Mouse (Mus musculus) liver, postnatal 0 days (tissue): Measurements from ENCODE around the gene Rec8. TPM values are rescaled to one million over a fixed set of nuclear protein-coding genes. Genes with fewer than 3 reads are reported as not detected.

Experiments used
- ATAC-seq: fragments of 200-750 bp; cut with Nextera tagmentation; 2 replicates; pipeline ENCODE4 v1.8.0; 2017; ENCODE audit warnings: mild to moderate bottlenecking, moderate library complexity
- DNase-seq: peaks from one replicate; pipeline ENCODE4 v3.0.0-alpha.2; 2016
- H3K27ac ChIP-seq: fragments of 300-500 bp; sonication (generic); 2 replicates; pipeline ENCODE4 v1.5.1; 2014; ENCODE audit warnings: antibody characterized with exemption, moderate library complexity, mild to moderate bottlenecking, low read depth
- H3K27me3 ChIP-seq: fragments of 300-500 bp; sonication (generic); 2 replicates; pipeline ENCODE4 v1.6.1; 2014; ENCODE audit warnings: low read length, control low read depth, mixed read lengths; ENCODE audit not compliant: insufficient read depth
- H3K36me3 ChIP-seq: fragments of 300-500 bp; sonication (generic); replicated peaks from 2 replicates; pipeline ENCODE4 v1.6.1; 2014; ENCODE audit warnings: mild to moderate bottlenecking, control low read depth, low read length, moderate library complexity, mixed read lengths; ENCODE audit not compliant: insufficient read depth
- H3K4me1 ChIP-seq: fragments of 300-500 bp; sonication (generic); 2 replicates; pipeline ENCODE4 v1.6.1; 2014; ENCODE audit warnings: antibody characterized with exemption, mild to moderate bottlenecking, control low read depth; ENCODE audit not compliant: insufficient read depth
- H3K4me2 ChIP-seq: fragments of 300-500 bp; sonication (generic); 2 replicates; pipeline ENCODE4 v1.6.1; 2014; ENCODE audit warnings: low read depth, mild to moderate bottlenecking, low read length, moderate library complexity, mixed read lengths
- H3K4me3 ChIP-seq: fragments of 300-500 bp; sonication (generic); 2 replicates; pipeline ENCODE4 v1.5.1; 2014; ENCODE audit warnings: low read depth, low read length
- H3K9ac ChIP-seq: fragments of 300-500 bp; sonication (generic); replicated peaks from 2 replicates; pipeline ENCODE4 v1.6.1; 2014; ENCODE audit warnings: mild to moderate bottlenecking, moderate library complexity
- H3K9me3 ChIP-seq: fragments of 300-500 bp; sonication (generic); 2 replicates; pipeline ENCODE4 v1.6.1; 2016; ENCODE audit warnings: mild to moderate bottlenecking, control low read depth, low read length, mixed read lengths
- CTCF ChIP-seq: sonication (generic); IDR thresholded peaks from 2 replicates; pipeline ENCODE4 v1.5.1; 2016; ENCODE audit warnings: antibody characterized with exemption, low read depth
- EP300 ChIP-seq: IDR thresholded peaks from 2 replicates; pipeline ENCODE4 v1.6.1; 2016; ENCODE audit warnings: antibody characterized with exemption, low read depth, mild to moderate bottlenecking
- WGBS: fragments of 180-500 bp; shearing (Covaris S2); extraction: QIAGEN DNeasy Blood & Tissue Kit; methylation state at CpG from one replicate; pipeline ENCODE4 v1.1.7; 2014; ENCODE audit not compliant: insufficient replicate concordance; 5-methylcytosine and 5-hydroxymethylcytosine counted together
- polyA plus RNA-seq: library from polyadenylated mRNA; unstranded; fragments of >200 nt; fragmentation: Nextera tagmentation; extraction: Ambion mirVana; gene quantifications from 2 replicates; pipeline ENCODE4 v1.2.1, GENCODE M21; 2015

The Rec8 gene
- polyA plus RNA-seq, 1 experiment from 2014 or later = 1.5 TPM

- no peak for ATAC-seq
- TF ChIP-seq EP300 (no peak), CTCF (no peak)
- peaks cover 28% of the 10 kb centered on the region for H3K4me1 ChIP-seq
- peak overlapping the region; percentile 85 for H3K9ac ChIP-seq
- H3K27me3 ChIP-seq = no peaks in the 10 kb centered on the region
- no peak for DNase-seq
- no peaks in the 10 kb centered on the region for H3K9me3 ChIP-seq
- 30% methylated on average over 5 of the region's 5 CpGs for WGBS
- H3K27ac ChIP-seq = peak overlapping the region; percentile 94
- H3K36me3 ChIP-seq = peaks cover 34% of the 10 kb centered on the region
- H3K4me2 ChIP-seq = peak overlapping the region; percentile 97
- H3K4me3 ChIP-seq = peak overlapping the region; percentile 81
Observed at GRCm38 (mm10) chr14:55584303-55584701, 33.5 kb upstream of the Rec8 start.

DNA sequence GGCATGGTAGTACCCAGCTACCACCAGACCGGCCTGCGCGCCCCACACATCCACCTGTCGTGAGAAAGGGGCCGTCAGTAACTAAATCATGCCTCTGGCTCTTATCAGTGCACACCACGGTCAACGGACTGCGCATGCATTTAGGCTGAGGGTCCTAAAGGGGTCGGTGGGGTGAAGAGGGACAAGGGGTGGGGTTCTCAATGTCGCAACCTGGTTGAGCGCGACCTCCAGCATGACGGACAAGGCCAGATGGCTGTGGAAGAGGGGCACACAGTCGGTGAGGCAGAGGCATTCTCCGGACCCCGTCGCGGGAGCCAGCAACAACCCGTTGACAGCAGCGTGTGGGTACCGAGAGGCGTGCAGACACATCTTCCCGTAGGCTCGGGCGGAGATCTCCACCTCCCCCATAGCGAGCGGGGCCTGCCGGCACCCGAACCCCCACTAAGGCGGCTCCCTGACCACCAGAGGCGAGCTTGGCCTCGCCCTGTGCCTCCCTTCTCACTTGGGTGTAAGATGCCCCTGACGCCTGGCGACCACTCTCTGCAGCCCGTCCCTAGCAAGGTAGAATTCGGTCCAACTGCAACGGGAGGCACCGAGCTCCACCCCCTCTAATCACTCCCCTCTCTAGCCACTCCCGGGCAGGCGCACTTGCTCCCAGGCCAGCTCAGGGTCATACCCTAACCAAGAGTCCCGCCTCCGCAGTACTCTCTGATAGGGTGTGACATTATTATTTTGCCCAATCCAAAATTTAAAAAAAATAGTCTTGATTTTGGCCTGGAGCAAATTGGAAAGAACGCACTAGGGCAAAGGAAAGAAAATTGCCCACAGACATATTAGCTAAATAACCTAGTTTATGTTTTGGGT, 32.9 kb upstream of the Rec8 start, which contains the start of gene Emc9:
TSS of gene Emc9 (minus strand) at position 601 of the 864 bp plus-strand sequence.
- Histone ChIP-seq H3K36me3 (peaks cover 29% of the 10 kb centered on the region), H3K4me3 (peak within 1 kb of the TSS; percentile 81), H3K27ac (peak within 1 kb of the TSS; percentile 94), H3K27me3 (no peaks in the 10 kb centered on the region), H3K4me1 (peaks cover 29% of the 10 kb centered on the region), H3K4me2 (peak within 1 kb of the TSS; percentile 97), H3K9ac (peak within 1 kb of the TSS; percentile 85), H3K9me3 (no peaks in the 10 kb centered on the region)
- peak; percentile 95 for ATAC-seq
- TF ChIP-seq EP300 (no peak), CTCF (no peak)
- DNase-seq = peak; percentile 87
- WGBS = 2% methylated on average over 43 of the region's 43 CpGs

DNA sequence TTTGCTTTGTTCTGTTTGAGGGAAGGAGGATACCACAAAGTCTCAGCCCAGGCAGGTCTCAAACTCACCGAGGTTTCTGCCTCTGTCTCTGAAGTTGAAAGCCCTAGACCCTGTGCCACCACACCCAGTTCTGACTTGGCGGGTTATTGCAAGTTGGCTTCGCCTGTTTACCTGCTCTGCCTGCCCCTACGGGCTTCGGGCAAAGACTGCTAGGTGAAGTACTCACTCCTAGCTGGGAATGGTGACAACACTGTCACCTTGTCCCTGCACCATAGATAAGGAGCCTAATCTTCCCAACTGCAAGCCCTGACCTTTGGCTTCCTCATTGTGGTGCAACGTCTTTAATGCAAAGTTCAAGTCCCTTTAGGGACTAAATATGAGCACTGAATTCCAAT, 32.3 kb upstream of the Rec8 start:
- Histone ChIP-seq H3K9ac (peak overlapping the region; percentile 85), H3K4me2 (peak overlapping the region; percentile 97), H3K27me3 (no peaks in the 10 kb centered on the region), H3K36me3 (peaks cover 28% of the 10 kb centered on the region), H3K4me3 (peak overlapping the region; percentile 81), H3K9me3 (no peaks in the 10 kb centered on the region), H3K4me1 (peaks cover 35% of the 10 kb centered on the region), H3K27ac (peak overlapping the region; percentile 94)
- 29% methylated on average over 6 of the region's 6 CpGs for WGBS
- DNase-seq (peak; percentile 45), ATAC-seq (peak; percentile 62)
- TF ChIP-seq CTCF (no peak), EP300 (no peak)

GRCm38 (mm10) chr14:55586149-55586548, 31.7 kb upstream of the Rec8 start:
- Histone ChIP-seq H3K4me2 (peak overlapping the region; percentile 97), H3K9me3 (no peaks in the 10 kb centered on the region), H3K27me3 (no peaks in the 10 kb centered on the region), H3K36me3 (peaks cover 22% of the 10 kb centered on the region), H3K9ac (peak overlapping the region; percentile 85), H3K27ac (peak overlapping the region; percentile 94), H3K4me3 (peak overlapping the region; percentile 81; the same call in 1 of the 2 replicates), H3K4me1 (peaks cover 35% of the 10 kb centered on the region)
- no peak for ATAC-seq
- DNase-seq = no peak
- TF ChIP-seq EP300 = peak; percentile 81
- TF ChIP-seq CTCF = peak; percentile 27
- WGBS = 60% methylated on average over 2 of the region's 2 CpGs

DNA sequence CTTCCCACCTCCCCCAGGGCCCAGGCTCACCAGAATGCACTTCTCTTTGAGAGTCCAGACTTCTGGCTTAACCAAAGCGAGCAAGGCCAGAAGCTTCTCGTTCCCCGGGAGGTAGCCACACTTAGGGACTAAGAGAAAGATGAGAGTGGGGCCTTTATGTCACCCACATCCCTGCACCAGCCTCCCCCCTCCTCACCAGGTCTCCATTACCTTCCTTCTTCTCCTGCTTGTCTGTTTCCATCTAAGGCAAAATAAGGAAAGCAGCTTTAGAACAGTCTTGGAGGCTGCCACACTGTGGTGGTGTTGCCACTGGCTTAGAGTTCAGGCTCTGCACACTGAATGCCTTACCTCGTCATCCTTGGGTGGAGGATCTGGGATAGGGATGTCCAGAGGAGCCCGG, 28.6 kb upstream of the Rec8 start:
- Histone ChIP-seq H3K27ac (no peak overlapping the region), H3K9ac (no peak overlapping the region), H3K36me3 (peaks cover 12% of the 10 kb centered on the region), H3K9me3 (no peaks in the 10 kb centered on the region), H3K4me3 (0 out of 2 replicates have a peak overlapping the region, but pooled peaks have one; percentile 97), H3K4me1 (peaks cover 40% of the 10 kb centered on the region), H3K27me3 (no peaks in the 10 kb centered on the region), H3K4me2 (0 out of 2 replicates have a peak overlapping the region, but pooled peaks have one; percentile 92)
- no peak for DNase-seq
- ATAC-seq = no peak
- TF ChIP-seq CTCF (no peak), EP300 (no peak)
- WGBS = 89% methylated on average over 5 of the region's 5 CpGs

- Histone ChIP-seq H3K4me1 (peaks cover 35% of the 10 kb centered on the region), H3K9ac (peak overlapping the region; percentile 94), H3K9me3 (no peaks in the 10 kb centered on the region), H3K27ac (peak overlapping the region; percentile 97), H3K4me2 (peak overlapping the region; percentile 92), H3K4me3 (peak overlapping the region; percentile 97), H3K36me3 (peaks cover 19% of the 10 kb centered on the region), H3K27me3 (no peaks in the 10 kb centered on the region)
- ATAC-seq = no peak
- WGBS = 66% methylated on average over 11 of the region's 11 CpGs
- TF ChIP-seq CTCF = no peak
- TF ChIP-seq EP300 = no peak
- DNase-seq = no peak
Observed at GRCm38 (mm10) chr14:55589771-55590448, 27.9 kb upstream of the Rec8 start.
